Mouse (Mus musculus): ENCODE results near the gene Lrmda.

- TF ChIP-seq CTCF (IDR thresholded peaks at IDR 0.05; ENCODE audit: borderline replicate concordance, insufficient read depth, low read length) = no peak
- no peak for TF ChIP-seq POLR2A (IDR thresholded peaks at IDR 0.05; ENCODE audit: low read depth, low read length)
Measured at GRCm38 (mm10) chr14:23084797-23085196, 1065.3 kb downstream of the Lrmda start.
